Mouse (Mus musculus) heart, postnatal 0 days (tissue): ENCODE data around the gene Tmem86a.

Experiments used
- CTCF ChIP-seq: IDR thresholded peaks from 2 replicates; pipeline ENCODE4 v1.5.1; 2016; ENCODE audit warnings: antibody characterized with exemption, control low read depth, low read depth
- EP300 ChIP-seq: IDR thresholded peaks from 2 replicates; pipeline ENCODE4 v1.6.1; 2016; ENCODE audit warnings: antibody characterized with exemption, low read depth

- TF ChIP-seq CTCF (no peak), EP300 (no peak)
Observed at GRCm38 (mm10) chr7:47041706-47042105, 8.7 kb upstream of the Tmem86a start.
